In genomic region chr4:130573012-130573350, GRCm38 (mm10) we compare ENCODE assay signal across 8 mouse cellular contexts. TPM values are rescaled to one million over a fixed set of nuclear protein-coding genes. Genes with fewer than 3 reads are reported as not detected.
DNase-seq lines count a peak whose midpoint lies in the region; ATAC-seq and TF ChIP-seq lines count a peak whose summit lies in the region.

No protein-coding gene starts in this region.

- H3ac ChIP-seq in C2C12 (ENCODE audit: control insufficient read depth, insufficient read length, low read depth): peak overlapping the region; percentile 28

- H3K27me3 ChIP-seq in cerebellum, adult 2 months (ENCODE audit: control insufficient read depth, insufficient read depth, low read length): no peaks in the 10 kb centered on the region
- no peaks in the 10 kb centered on the region for H3K27me3 ChIP-seq in C2C12 (ENCODE audit: control insufficient read depth, insufficient read depth, insufficient read length)
- H3K27me3 ChIP-seq in forebrain, embryonic 13.5 days: 0 out of 2 replicates have a peak, but pooled peaks cover 3% of the 10 kb centered on the region
- peaks cover 37% of the 10 kb centered on the region for H3K27me3 ChIP-seq in liver, embryonic 16.5 days (ENCODE audit: control insufficient read depth, insufficient read depth, low read depth, low read length)

- peak in 1 of 2 experiments; percentile 75 for DNase-seq in cerebellum, adult 2 months
- DNase-seq in adrenal gland, postnatal 36 days: no peak
- DNase-seq in adrenal gland, adult 2 months: no peak
- DNase-seq in right cerebral cortex, postnatal 25 days: no peak

- peaks cover 4% of the 10 kb centered on the region for H3K79me3 ChIP-seq in C2C12 (ENCODE audit: low read depth)

- ATAC-seq in cerebellum, adult (ENCODE audit: insufficient number of reproducible peaks, low FRiP score, low TSS enrichment): no peak
- peak; percentile 11; the same call in 1 of the 2 replicates for ATAC-seq in forebrain, embryonic 13.5 days
- no peak for ATAC-seq in liver, embryonic 16.5 days (ENCODE audit: low read depth)

- peaks cover 19% of the 10 kb centered on the region; the same call in 1 of the 2 replicates for H3K4me1 ChIP-seq in cerebellum, adult 2 months (ENCODE audit: control insufficient read depth, insufficient read depth, low read length)
- peaks cover 55% of the 10 kb centered on the region for H3K4me1 ChIP-seq in forebrain, embryonic 13.5 days
- H3K4me1 ChIP-seq in liver, embryonic 16.5 days (ENCODE audit: control insufficient read depth, low read depth, low read length): no peaks in the 10 kb centered on the region

- H3K9me3 ChIP-seq in forebrain, embryonic 13.5 days (replicated peaks): no peaks in the 10 kb centered on the region
- H3K9me3 ChIP-seq in liver, embryonic 16.5 days (replicated peaks; ENCODE audit: control insufficient read depth, low read length): no peaks in the 10 kb centered on the region

- peak overlapping the region; percentile 96 for H3K27ac ChIP-seq in cerebellum, adult 2 months (ENCODE audit: insufficient read depth, low read length)
- peak overlapping the region; percentile 77 for H3K27ac ChIP-seq in forebrain, embryonic 13.5 days
- no peak overlapping the region for H3K27ac ChIP-seq in liver, embryonic 16.5 days (ENCODE audit: low read length)

- no peaks in the 10 kb centered on the region for H3K36me3 ChIP-seq in C2C12 (ENCODE audit: control insufficient read depth, insufficient read depth)
- no peaks in the 10 kb centered on the region for H3K36me3 ChIP-seq in forebrain, embryonic 13.5 days (ENCODE audit: poor library complexity, severe bottlenecking)
- no peaks in the 10 kb centered on the region for H3K36me3 ChIP-seq in liver, embryonic 16.5 days (ENCODE audit: control insufficient read depth, insufficient read depth)

- TF ChIP-seq POLR2A in cerebellum, adult 2 months (IDR thresholded peaks at IDR 0.05; ENCODE audit: borderline replicate concordance, insufficient read depth, low read length): peak; percentile 33; the same call in 1 of the 2 replicates

- H3K9ac ChIP-seq in forebrain, embryonic 13.5 days: peak overlapping the region; percentile 92
- H3K9ac ChIP-seq in liver, embryonic 16.5 days (ENCODE audit: low read depth, low read length): no peak overlapping the region

- peak overlapping the region; percentile 94 for H3K4me3 ChIP-seq in cerebellum, adult 2 months (replicated peaks; ENCODE audit: insufficient read depth, low read depth, low read length)
- H3K4me3 ChIP-seq in C2C12 (ENCODE audit: insufficient read depth, poor library complexity, severe bottlenecking): peak overlapping the region; percentile 49
- peak overlapping the region; percentile 74 for H3K4me3 ChIP-seq in forebrain, embryonic 13.5 days
- peak overlapping the region; percentile 52; the same call in 1 of the 2 replicates for H3K4me3 ChIP-seq in liver, embryonic 16.5 days (ENCODE audit: low read depth, low read length)

- whole genome bisulfite sequencing in cerebellum, adult 2 months: under 1% methylated on average over 6 of the region's 6 CpGs
- WGBS in forebrain, embryonic 13.5 days: under 1% methylated on average over 6 of the region's 6 CpGs
- WGBS in liver, embryonic 16.5 days (ENCODE audit: insufficient replicate concordance): 2% methylated on average over 6 of the region's 6 CpGs

- peak overlapping the region; percentile 80 for H3K4me2 ChIP-seq in forebrain, embryonic 13.5 days
- peak overlapping the region; percentile 76 for H3K4me2 ChIP-seq in liver, embryonic 16.5 days (ENCODE audit: low read depth, low read length)

- peaks cover 47% of the 10 kb centered on the region for H3K79me2 ChIP-seq in C2C12 (ENCODE audit: control insufficient read depth, insufficient read depth)

- no peak for TF ChIP-seq CTCF in cerebellum, adult 2 months (IDR thresholded peaks at IDR 0.05; ENCODE audit: borderline replicate concordance, insufficient read depth, low read depth, low read length)
- no peak for TF ChIP-seq CTCF in C2C12 (IDR thresholded peaks at IDR 0.05; ENCODE audit: control insufficient read depth, insufficient read depth, insufficient read length)

TF ChIP-seq in C2C12, 6 proteins besides CTCF, POLR2A, EP300 and RAD21:
- TF ChIP-seq CEBPB (IDR thresholded peaks at IDR 0.05; ENCODE audit: low read depth) (no peak), FOSL1 (IDR thresholded peaks at IDR 0.05; ENCODE audit: insufficient read depth, low read length, poor library complexity, severe bottlenecking) (no peak), MAX (IDR thresholded peaks at IDR 0.05) (no peak), MYOG (IDR thresholded peaks at IDR 0.05; ENCODE audit: control insufficient read depth, extremely low read depth, insufficient read length) (no peak), USF1 (IDR thresholded peaks at IDR 0.05; ENCODE audit: low read depth) (no peak), MYOD1 (IDR thresholded peaks at IDR 0.05; ENCODE audit: control insufficient read depth, insufficient read length, low read depth) (no peak)

RNA-seq across cellular contexts. Expression of gene Nkain1, which starts 1.0 kb away (rescaled TPM):
- polyA plus RNA-seq in cerebellum, adult 2 months (2012; rRNA removed): 109 and 114 TPM in 2 replicates
- 36.9 TPM for polyA plus RNA-seq in C2C12 (2012; fragmentation: generic; extraction: Trizol)
- 4.9 and 5.4 TPM in 2 replicates for polyA plus RNA-seq in forebrain, embryonic 13.5 days (2015; fragmentation: Nextera tagmentation; extraction: Ambion mirVana)
- not detected in 2 replicates for polyA plus RNA-seq in liver, embryonic 16.5 days (2015; fragmentation: Nextera tagmentation; extraction: Ambion mirVana)
- 1 to 10 TPM; 7.0 to 9.9 TPM for total RNA-seq in adrenal gland, postnatal 36 days (2021)
- 10 to 100 TPM in 1 of 2 experiments, 1 to 10 TPM in 1; 4.4 to 15.1 TPM for total RNA-seq in adrenal gland, adult 2 months (2021)
- 24.3 and 24.6 TPM in 2 replicates for polyA plus RNA-seq in adrenal gland, adult 2 months (2012; rRNA removed)
